In the genomic region with DNA sequence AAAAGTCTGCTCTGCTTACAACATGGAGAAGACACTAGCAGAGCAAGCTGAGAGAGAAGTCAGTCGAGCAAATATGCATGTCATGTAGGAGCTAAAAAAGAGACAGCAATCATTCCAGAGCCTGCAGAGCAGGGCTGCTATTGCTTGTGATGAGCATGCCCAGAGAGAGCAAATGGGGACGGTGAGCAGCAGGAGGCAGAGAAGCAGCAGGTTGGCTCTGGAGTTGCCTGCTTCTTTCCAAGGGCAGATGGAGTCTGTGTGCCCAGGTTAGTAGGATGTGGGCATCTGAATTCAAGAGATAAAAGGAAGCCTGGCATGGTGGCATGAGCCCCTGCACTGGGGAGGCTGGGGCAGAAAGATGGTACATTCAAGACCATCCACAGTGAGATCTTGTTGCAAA, we compare ENCODE assay signal across 8 mouse cellular contexts. TPM values are rescaled to one million over a fixed set of nuclear protein-coding genes. Genes with fewer than 3 reads are reported as not detected.
A peak's percentile ranks its signal among the peaks of the same experiment; 100 is the strongest.
DNase-seq lines count a peak whose midpoint lies in the region; ATAC-seq lines count a peak whose summit lies in the region.

No protein-coding gene starts in this region.

- H3K27me3 ChIP-seq in kidney, embryonic 16.5 days (ENCODE audit: insufficient read depth, low read length) = no peaks in the 10 kb centered on the region
- no peaks in the 10 kb centered on the region for H3K27me3 ChIP-seq in kidney, embryonic 14.5 days (ENCODE audit: control insufficient read depth, insufficient read depth, low read length)
- H3K27me3 ChIP-seq in heart, embryonic 16.5 days (ENCODE audit: control insufficient read depth, insufficient read depth, low read length) = no peaks in the 10 kb centered on the region

- H3K4me3 ChIP-seq in kidney, embryonic 16.5 days (ENCODE audit: low read length) = no peak overlapping the region
- no peak overlapping the region for H3K4me3 ChIP-seq in kidney, embryonic 14.5 days (ENCODE audit: low read length)
- peak overlapping the region; percentile 23 for H3K4me3 ChIP-seq in heart, embryonic 16.5 days (ENCODE audit: low read length)
- peak overlapping the region; percentile 9; the same call in 1 of the 2 replicates for H3K4me3 ChIP-seq in macrophage (ENCODE audit: inconsistent target)

- no peaks in the 10 kb centered on the region for H3K36me3 ChIP-seq in kidney, embryonic 16.5 days (ENCODE audit: insufficient read depth, low read length)
- no peaks in the 10 kb centered on the region for H3K36me3 ChIP-seq in kidney, embryonic 14.5 days (ENCODE audit: control insufficient read depth, insufficient read depth, low read length)
- peaks cover 3% of the 10 kb centered on the region; the same call in 1 of the 2 replicates for H3K36me3 ChIP-seq in heart, embryonic 16.5 days (ENCODE audit: control insufficient read depth, insufficient read depth)
- H3K36me3 ChIP-seq in macrophage (ENCODE audit: inconsistent target) = no peaks in the 10 kb centered on the region

- peaks cover 32% of the 10 kb centered on the region for H3K4me1 ChIP-seq in kidney, embryonic 16.5 days (ENCODE audit: insufficient read depth, low read length)
- peaks cover 21% of the 10 kb centered on the region for H3K4me1 ChIP-seq in kidney, embryonic 14.5 days (ENCODE audit: control insufficient read depth, insufficient read depth, low read length)
- H3K4me1 ChIP-seq in heart, embryonic 16.5 days (ENCODE audit: control insufficient read depth, insufficient read depth, low read length) = peaks cover 64% of the 10 kb centered on the region

- 38% methylated on average over 2 of the region's 2 CpGs for WGBS in kidney, embryonic 16.5 days
- WGBS in kidney, embryonic 14.5 days = 36% methylated on average over 2 of the region's 2 CpGs
- WGBS in heart, embryonic 16.5 days = 25% methylated on average over 2 of the region's 2 CpGs
- WGBS in macrophage (ENCODE audit: missing documents) = 33% methylated on average over 2 of the region's 2 CpGs

- H3K27ac ChIP-seq in kidney, embryonic 16.5 days (ENCODE audit: low read length) = no peak overlapping the region
- H3K27ac ChIP-seq in kidney, embryonic 14.5 days (ENCODE audit: low read depth, low read length) = no peak overlapping the region
- H3K27ac ChIP-seq in heart, embryonic 16.5 days (ENCODE audit: low read length) = peak overlapping the region; percentile 81
- peak overlapping the region; percentile 53 for H3K27ac ChIP-seq in macrophage

- peaks cover 98% of the 10 kb centered on the region for H3K79me2 ChIP-seq in macrophage (ENCODE audit: inconsistent target)

- ATAC-seq in kidney, embryonic 16.5 days (ENCODE audit: low FRiP score, low TSS enrichment) = 0 out of 2 replicates have a peak, but pooled peaks have one; percentile 18
- ATAC-seq in kidney, embryonic 14.5 days (ENCODE audit: low FRiP score, low TSS enrichment) = no peak
- ATAC-seq in heart, embryonic 16.5 days (replicated peaks; ENCODE audit: extremely low read depth, insufficient read depth, low FRiP score) = peak; percentile 21; the same call in 1 of the 2 replicates
- no peak for ATAC-seq in erythroid progenitor cell, adult 5-6 weeks (replicated peaks; ENCODE audit: low FRiP score, poor library complexity, severe bottlenecking)

- peak; percentile 87 for DNase-seq in cerebellum, adult 11 months
- DNase-seq in gastrocnemius, postnatal 25 days = no peak
- no peak for DNase-seq in adrenal gland, postnatal 4 days (ENCODE audit: low spot score in 2 of 2)

- H3K4me2 ChIP-seq in kidney, embryonic 16.5 days (replicated peaks; ENCODE audit: low read depth, low read length) = no peak overlapping the region
- H3K4me2 ChIP-seq in kidney, embryonic 14.5 days (replicated peaks; ENCODE audit: low read depth, low read length) = no peak overlapping the region
- peak overlapping the region; percentile 55 for H3K4me2 ChIP-seq in heart, embryonic 16.5 days (ENCODE audit: low read depth, low read length)

- no peaks in the 10 kb centered on the region for H3K9me3 ChIP-seq in kidney, embryonic 16.5 days (ENCODE audit: low read length)
- no peaks in the 10 kb centered on the region for H3K9me3 ChIP-seq in kidney, embryonic 14.5 days (ENCODE audit: control insufficient read depth, low read length)
- no peaks in the 10 kb centered on the region for H3K9me3 ChIP-seq in heart, embryonic 16.5 days (replicated peaks; ENCODE audit: control insufficient read depth, low read length)

- H3K9ac ChIP-seq in kidney, embryonic 16.5 days (replicated peaks; ENCODE audit: low read length) = no peak overlapping the region
- no peak overlapping the region for H3K9ac ChIP-seq in kidney, embryonic 14.5 days (ENCODE audit: low read depth, low read length)
- H3K9ac ChIP-seq in heart, embryonic 16.5 days (ENCODE audit: low read length) = peak overlapping the region; percentile 59

RNA-seq across cellular contexts. Expression of gene Arhgap21, which starts 6.4 kb away (rescaled TPM):
- 9.2 and 11.2 TPM in 2 replicates for polyA plus RNA-seq in kidney, embryonic 16.5 days (2015; fragmentation: Nextera tagmentation; extraction: Ambion mirVana)
- polyA plus RNA-seq in kidney, embryonic 14.5 days (2014; fragmentation: Nextera tagmentation; extraction: Ambion mirVana) = 14.4 and 15.9 TPM in 2 replicates
- polyA plus RNA-seq in heart, embryonic 16.5 days (2015; fragmentation: Nextera tagmentation; extraction: Ambion mirVana) = 14.8 and 18.6 TPM in 2 replicates
- total RNA-seq in macrophage (2018; cell fraction: chromatin; rRNA removed) = 100 to 1,000 TPM in 9 of 26 experiments, 10 to 100 TPM in 17; 48.2 to 171 (median 89.6) TPM
- total RNA-seq in macrophage (2018; cell fraction: cytosol; rRNA removed) = 10 to 100 TPM; 21.1 to 34.3 (median 26.9) TPM
- 100 to 1,000 TPM in 2 of 26 experiments, 10 to 100 TPM in 24; 30.6 to 132 (median 55.8) TPM for total RNA-seq in macrophage (2018; cell fraction: nucleus; rRNA removed)
- polyA plus RNA-seq in macrophage (2018) = 18.4 to 26.0 TPM (median 22.5 TPM) in 3 replicates
- total RNA-seq in gastrocnemius, postnatal 25 days (2021) = 10 to 100 TPM; 24.1 to 30.2 TPM
- 100 to 1,000 TPM in 1 of 2 experiments, 10 to 100 TPM in 1; 86.5 to 106 TPM for total RNA-seq in adrenal gland, postnatal 4 days (2021)
- total RNA-seq in erythroid progenitor cell, adult 5-6 weeks (2015; ENCODE audit: low replicate concordance) = 103 and 130 TPM in 2 replicates
- 115 and 125 TPM in 2 replicates for total RNA-seq in erythroid progenitor cell, adult 5-6 weeks (2017; ENCODE audit: low replicate concordance)

Comparison
In these comparisons a context has a peak if more than half of its experiments do, and no peak if none do; other contexts are left out.
1. ATAC-seq: peak in kidney, embryonic 16.5 days (single experiment) and heart, embryonic 16.5 days (single experiment); none in kidney, embryonic 14.5 days (single experiment) and erythroid progenitor cell, adult 5-6 weeks (single experiment).
2. H3K27ac ChIP-seq: peak in heart, embryonic 16.5 days (single experiment) and macrophage (single experiment); none in kidney, embryonic 16.5 days (single experiment) and kidney, embryonic 14.5 days (single experiment).
3. H3K4me3 ChIP-seq: peak in heart, embryonic 16.5 days (single experiment) and macrophage (single experiment); none in kidney, embryonic 16.5 days (single experiment) and kidney, embryonic 14.5 days (single experiment).